Mouse (Mus musculus): ENCODE results near the gene Fra10ac1.

Gene Fra10ac1

DNA sequence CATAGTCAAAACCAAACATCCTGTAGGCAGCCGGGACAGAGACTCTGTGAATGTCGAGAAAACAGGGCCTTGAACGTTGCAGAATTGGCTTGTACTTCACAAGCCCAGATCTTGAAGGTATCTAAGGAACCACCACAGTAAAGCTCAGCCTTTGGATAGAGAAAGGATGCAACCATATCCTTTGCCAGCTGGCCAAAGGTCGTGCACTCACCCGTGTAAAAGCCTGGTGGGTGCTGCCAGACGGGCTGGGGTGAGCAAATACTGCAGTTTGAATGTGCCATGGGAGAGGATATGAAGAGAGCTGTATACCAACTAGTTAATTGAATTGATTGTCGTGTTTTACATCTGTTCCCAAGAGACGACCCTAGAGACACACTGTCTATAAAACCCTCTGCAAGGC lies 8.1 kb upstream of the Fra10ac1 start:
- no peak for DNase-seq (ENCODE audit: low spot score)

DNA sequence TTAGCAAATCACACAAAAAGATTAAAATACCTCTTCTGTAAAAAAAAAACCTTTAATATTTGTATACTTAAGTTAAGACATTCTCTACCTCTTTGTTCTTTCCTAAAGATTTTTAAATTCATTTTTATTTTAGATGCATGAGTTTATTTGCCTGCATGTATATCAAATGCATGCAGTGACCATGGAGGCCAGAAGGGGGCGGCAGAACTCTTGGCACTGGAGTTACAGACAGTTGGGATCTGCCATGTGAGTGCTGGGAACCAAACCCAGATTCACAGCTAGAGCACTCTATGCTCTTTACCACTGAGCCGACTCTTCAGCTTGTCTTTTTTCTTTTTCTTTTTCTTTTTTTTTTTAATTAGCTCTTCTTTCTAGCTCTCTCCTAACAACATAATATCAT lies 4.7 kb upstream of the Fra10ac1 start:
- DNase-seq (ENCODE audit: low spot score), result no peak

DNA sequence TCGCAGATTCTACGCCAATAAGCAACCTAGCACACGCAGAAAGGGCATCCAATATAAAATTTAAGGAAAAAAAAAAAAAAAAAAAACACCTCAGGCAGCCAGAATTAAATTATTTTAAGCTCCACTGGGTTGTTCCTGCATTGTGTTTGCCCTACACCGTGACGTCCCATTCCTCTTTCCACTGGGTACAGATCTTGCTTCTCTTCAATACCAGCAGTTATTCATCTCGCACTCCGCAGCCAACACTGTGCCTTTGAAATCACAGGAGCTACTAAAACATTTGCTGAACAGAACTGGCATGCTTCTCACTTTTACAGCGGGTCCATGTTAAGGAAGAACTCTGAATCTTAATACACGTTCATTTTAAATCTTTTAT lies 717 bp upstream of the Fra10ac1 start:
- peak; percentile 48 for DNase-seq (ENCODE audit: low spot score)

DNA sequence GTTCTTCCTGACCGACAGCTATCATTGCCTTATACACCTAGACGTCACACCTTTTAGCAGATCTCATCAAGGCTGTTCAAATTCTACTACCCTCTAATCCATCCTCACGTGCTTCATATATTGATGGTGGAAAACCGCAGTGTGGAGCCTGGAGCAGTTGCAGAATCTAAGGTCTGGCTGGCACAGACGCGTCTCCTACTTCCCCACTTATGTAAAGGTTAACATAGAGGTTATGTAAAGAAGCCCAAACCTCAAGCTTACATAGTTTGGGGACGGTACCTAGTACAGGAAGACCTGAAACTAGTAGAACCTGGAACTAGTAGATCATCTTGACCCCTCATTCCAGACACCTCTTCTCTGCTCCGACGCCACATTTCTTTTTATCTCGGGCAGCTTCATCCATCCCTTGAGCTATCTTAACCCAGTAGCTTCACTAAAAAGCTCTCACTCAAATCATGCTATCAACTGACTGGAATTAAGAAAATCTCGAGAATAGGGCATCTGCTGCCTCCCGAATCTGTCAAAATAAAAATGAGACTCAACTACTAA lies 526 bp downstream of the Fra10ac1 start:
- DNase-seq (ENCODE audit: low spot score), result no peak

DNA sequence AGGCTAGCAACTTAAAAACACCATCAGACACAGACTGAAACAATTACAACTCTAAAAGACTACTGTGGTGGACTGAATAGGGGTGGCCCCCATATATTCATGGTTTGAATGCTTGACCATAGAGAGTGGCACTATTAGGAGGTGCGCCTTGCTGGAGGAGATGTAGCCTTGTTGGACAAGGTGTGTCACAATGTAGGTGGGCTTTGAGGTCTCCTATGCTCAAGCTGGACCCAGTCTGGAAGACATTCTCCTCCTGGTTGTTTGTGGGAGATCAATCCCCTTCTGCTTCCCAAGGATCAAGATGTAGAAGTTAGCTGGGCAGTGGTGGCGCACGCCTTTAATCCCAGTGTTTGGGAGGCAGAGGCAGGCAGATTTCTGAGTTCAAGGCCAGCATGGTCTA lies 6.3 kb downstream of the Fra10ac1 start:
- no peak for DNase-seq (ENCODE audit: low spot score)

DNA sequence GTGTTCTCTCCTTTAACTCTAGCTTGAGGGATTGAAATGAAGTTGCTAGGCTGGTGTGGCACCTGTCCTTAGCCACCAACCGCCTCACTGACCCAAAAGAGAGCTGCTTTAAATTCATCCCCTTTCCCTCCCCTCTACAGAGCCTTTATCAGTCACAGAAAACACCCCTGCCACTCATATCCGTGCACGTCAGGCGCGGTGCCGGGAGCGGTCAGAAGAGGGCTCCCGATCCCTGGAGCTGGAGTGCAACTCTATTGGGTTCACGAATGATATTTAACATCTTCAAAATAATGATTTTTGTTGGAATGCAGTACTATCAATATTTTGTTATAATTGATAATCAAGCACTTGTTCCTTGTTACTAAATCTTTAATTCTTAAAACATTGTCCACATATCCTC lies 17.3 kb downstream of the Fra10ac1 start:
- no peak for DNase-seq (ENCODE audit: low spot score)

DNA sequence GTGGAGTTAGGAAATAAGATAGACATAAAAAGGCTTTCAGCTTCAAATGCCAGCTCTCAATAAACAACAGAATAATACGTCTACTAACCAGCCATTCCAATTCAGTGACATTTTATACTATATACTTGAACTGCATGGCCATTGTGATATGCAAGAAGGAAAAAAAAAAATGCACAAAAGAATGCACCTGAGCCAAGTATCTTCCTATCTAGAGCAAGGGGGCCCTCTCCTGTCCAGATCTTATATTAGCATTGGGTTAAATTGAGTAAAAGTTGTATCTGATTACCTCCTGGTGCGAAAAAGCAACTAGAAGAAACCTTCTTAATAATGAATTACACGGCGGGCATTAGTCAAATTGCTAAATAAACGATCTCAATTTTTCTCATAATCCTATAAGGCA lies 25.2 kb downstream of the Fra10ac1 start:
- no peak for DNase-seq (ENCODE audit: low spot score)

DNA sequence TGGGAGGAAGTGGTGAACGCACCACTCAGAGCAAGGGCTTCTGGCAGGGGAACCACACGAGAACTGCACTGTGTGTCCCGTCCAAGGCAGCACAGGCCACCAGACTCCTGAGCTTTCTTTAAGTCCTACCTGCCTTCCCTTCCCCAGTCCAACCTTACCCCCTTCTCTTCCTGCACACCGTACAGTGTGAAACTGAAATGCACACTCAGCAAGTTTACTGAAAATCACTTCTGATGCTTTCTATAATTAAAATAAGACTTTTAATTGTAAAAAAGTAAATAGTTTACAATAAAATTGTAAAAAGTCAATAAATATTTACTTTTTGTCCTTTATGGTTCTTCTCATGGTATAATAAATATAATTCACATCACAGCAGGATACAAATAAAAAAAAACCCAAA lies 28.7 kb downstream of the Fra10ac1 start:
- DNase-seq (ENCODE audit: low spot score), result no peak

DNA sequence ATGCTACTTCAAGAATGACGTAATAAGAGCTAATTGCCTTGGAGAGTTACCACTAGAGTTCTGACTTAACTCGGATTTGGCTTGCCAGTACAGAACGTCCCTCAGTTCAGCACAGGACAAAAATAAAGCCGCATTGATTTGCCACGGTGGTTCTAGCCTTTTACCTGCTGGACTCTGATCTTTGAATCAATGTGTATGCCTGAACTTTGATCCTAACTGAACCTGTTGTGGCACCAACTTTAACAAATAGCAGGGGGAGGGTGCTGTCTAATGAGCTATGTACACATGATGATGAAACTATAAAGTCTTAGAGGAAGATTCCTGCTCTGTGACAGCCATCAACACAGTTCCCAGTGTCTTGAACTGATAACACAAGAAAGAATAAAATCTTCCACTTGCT lies 32.5 kb downstream of the Fra10ac1 start:
- DNase-seq (ENCODE audit: low spot score), result no peak

DNA sequence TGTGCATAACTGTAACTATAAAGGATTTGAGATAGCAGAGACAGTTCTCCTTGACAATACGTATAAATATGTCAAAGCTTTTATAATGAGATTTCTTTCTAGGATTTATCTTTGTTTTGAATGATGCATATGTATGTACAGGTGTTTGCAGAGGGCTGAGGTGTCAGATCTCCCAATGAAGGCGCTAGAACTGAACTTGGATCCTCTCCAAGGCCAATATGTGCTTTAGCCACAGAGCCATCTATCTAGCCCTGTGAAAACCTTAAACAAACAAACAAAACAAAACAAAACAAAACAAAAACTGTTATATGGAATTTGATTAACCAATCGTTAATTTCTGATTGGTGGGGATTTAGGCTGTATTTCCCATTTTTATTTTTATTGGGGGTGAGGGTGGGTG lies 33.4 kb downstream of the Fra10ac1 start:
- DNase-seq (ENCODE audit: low spot score), result no peak

DNA sequence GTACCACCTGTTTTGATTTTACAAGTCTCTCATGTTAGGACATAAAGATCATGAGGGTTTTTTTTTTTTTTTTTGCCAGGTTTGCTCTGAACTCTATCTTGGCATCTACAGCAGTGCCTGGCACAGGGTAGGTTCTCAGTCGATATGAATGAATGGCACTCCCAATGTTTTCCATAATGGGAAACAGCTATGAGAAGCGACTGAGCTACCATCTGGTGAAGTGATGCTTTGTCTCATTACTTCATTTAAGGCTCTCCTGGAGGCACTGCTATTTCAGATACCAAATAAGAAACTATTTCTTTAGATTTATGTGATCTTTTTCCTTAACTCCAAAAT lies 36.6 kb downstream of the Fra10ac1 start:
- no peak for DNase-seq (ENCODE audit: low spot score)

DNA sequence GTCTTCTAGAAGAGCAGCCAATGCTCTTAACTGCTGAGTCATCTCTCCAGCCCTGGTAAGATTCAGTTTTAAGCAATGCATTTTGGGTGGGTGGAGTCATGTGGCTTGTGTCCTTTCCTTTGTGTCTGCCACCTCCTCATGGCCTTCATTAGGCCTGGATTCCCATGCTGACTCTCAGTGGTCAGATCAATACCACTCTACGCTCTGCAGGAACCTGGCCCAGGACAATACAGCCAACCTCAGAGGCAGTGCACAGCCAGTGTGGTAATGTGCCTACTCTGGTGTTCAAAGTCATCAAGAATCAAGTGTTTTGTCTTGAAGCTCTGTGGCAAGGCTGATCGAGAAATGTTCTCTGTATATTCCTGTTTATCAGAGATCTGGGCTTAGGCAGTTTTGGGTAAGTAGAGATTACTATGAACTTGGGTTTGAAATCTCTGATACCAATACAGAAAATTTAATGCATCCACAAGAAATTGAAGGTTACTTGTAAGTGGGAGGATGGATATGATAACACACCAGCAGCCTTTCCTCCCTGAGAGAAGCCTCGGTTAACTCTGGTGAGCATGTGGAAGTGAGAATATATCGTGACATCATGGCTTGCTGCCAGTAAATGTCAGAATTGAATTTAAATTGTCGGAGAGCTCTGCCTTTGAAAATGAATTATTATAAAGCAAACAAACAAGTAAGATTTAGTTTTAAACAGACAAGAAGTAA lies 37.2 kb downstream of the Fra10ac1 start:
- DNase-seq (ENCODE audit: low spot score), result no peak

DNA sequence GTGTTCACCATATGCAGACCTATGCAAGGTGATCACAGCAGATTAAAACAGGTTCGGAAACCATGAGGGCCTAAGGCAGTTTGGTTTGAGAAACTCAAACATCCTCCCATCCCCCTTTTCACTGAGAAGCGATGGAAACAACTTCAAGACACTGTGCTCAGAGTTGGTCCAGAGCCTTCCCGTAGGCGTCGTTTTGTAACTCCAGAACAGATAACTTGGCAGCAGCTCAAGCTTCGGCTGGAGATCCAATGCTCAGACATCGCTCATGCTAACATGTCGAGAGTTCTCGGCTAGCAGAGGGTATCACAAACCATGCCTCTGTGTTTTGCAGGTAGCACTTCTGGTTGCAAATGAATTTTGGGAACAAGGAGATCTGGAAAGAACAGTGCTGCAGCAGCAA lies 44.3 kb downstream of the Fra10ac1 start:
- no peak for DNase-seq (ENCODE audit: low spot score)

DNA sequence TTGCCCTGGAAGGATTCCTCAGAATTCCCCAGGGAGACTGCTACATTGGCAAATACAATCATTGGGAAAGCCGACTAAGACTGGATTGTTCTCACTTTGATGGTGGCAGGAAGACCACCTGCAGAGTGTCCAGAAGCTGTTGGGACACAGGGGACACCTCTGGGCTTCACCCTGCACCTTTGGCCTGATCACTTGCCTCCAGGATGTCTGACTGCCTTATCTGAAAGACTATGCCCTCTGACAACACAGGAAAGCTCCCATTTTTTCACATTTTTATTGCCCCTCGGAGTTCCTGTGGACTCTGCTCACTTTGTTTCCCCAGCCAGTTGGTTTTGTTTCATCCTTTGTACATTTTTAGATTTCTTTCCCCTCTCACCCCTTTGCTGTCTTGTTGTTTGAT lies 59.3 kb downstream of the Fra10ac1 start:
- DNase-seq (ENCODE audit: low spot score), result no peak

DNA sequence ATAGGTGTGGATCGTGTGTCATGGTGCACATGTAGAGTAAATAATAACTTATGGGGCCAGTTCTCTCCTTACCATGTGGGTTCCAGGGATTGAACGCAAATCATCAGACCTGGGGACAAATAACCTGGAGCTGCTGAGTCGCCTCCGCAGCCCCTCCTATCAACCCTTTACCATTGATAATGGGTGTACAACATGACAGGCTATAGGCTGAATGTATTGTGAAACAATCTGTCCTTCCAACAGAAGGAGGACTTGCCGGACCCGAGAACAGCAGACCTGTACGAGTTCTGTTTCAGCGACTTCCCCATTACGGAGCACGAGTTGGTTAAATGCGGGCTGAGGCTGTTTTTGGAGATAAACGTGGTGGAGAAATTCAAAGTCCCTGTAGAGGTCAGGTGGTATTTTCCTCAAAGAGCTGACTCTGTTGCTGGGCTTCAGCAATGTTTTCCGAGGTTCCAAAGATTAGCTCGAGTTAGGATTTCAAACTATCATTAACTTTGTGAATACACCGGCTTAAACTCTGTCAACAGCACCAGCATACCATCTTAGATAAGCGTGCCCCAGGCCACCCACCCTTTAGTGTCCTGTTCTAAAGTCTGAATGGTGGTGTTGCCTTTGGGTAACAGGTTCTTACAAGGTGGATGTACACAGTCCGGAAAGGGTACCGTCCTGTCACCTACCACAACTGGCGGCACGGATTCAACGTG lies 62.2 kb downstream of the Fra10ac1 start:
- DNase-seq (ENCODE audit: low spot score), result no peak

DNA sequence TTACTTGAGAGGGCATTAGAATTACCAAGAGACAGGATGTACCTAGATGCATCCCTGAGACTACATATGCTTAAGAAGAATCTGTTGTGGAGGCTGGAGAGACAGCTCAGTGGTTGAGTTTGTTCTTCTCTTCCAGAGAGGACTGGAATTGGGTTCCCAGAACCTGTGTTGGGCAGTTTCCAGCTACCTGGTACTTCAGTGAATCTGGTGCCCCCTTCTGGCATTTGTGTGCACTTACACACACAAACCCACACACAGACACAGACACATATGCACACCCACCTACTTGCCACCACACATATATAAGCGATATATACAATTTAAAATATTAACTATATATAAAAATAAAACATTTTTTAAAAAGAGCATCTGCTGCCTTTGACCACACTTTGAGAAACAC lies 67.7 kb downstream of the Fra10ac1 start:
- DNase-seq (ENCODE audit: low spot score), result no peak

DNA sequence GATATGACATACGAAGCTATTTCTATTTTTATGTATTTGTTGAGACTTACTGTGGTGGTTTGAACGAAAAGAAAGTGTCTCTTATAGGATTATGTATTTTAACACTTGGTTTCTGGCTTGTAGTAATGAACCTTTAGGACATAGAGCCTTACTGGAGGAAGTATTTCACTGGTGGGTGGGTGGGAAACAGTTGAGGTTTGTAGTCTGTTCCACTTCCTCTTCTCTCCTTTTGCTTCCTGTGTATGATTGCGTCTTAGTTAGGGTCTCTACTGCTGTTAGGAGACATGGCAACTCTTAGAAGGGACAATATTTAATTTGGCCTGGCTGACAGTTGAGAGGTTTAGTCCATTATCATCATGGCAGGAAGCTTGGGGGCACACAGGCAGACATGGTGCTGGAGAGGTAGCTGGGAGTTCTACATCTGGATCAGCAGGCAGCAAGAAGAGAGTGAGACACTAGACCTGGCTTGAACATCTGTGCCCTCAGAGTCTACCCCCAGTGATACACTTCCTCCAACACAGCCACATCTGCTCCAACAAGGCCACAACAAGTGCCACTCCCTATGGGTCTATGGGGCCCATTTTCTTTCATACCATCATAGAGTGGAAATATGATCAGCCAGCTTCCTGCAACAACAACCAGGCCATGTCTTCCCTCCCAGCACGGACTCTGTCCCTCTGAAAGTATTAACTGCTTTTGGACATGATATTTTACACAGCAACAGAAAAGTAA lies 80.2 kb downstream of the Fra10ac1 start:
- DNase-seq (ENCODE audit: low spot score), result no peak
